Mouse (Mus musculus): Measurements from ENCODE around the gene Acot6. TPM values are rescaled to one million over a fixed set of nuclear protein-coding genes. Genes with fewer than 3 reads are reported as not detected.

Gene Acot6
- polyA plus RNA-seq, 1 experiment from 2014 or later, result 1.0 TPM

GRCm38 (mm10) chr12:84158156-84158555, 57.7 kb downstream of the Acot6 start:
- 92% methylated on average over 14 of the region's 14 CpGs for WGBS
- Histone ChIP-seq H3K27me3 (replicated peaks) (no peaks in the 10 kb centered on the region), H3K9me3 (no peaks in the 10 kb centered on the region)

GRCm38 (mm10) chr12:84160491-84160890, 60.0 kb downstream of the Acot6 start:
- 94% methylated on average over 8 of the region's 8 CpGs for WGBS
- Histone ChIP-seq H3K27me3 (replicated peaks) (no peaks in the 10 kb centered on the region), H3K4me2 (replicated peaks) (no peak overlapping the region), H3K36me3 (peaks cover 45% of the 10 kb centered on the region), H3K9me3 (no peaks in the 10 kb centered on the region), H3K27ac (no peak overlapping the region), H3K9ac (no peak overlapping the region), H3K4me1 (no peaks in the 10 kb centered on the region), H3K4me3 (no peak overlapping the region)
- ATAC-seq (ENCODE audit: low FRiP score, low read depth), result no peak

More at GRCm38 (mm10) chr12:84158156-84158555, 57.7 kb downstream of the Acot6 start:
- Histone ChIP-seq H3K4me1 (no peaks in the 10 kb centered on the region), H3K9ac (no peak overlapping the region), H3K36me3 (peaks cover 59% of the 10 kb centered on the region), H3K4me2 (replicated peaks) (no peak overlapping the region), H3K27ac (no peak overlapping the region), H3K4me3 (no peak overlapping the region)
- no peak for ATAC-seq (ENCODE audit: low FRiP score, low read depth)

Other genes starting within 250 kb of the Acot6 start
- gene Numb, start 178.7 kb upstream of the Acot6 start, polyA plus RNA-seq (2016; fragmentation: Nextera tagmentation; extraction: Ambion mirVana), result 28.1 and 29.0 TPM in 2 replicates
- 21.4 and 22.6 TPM in 2 replicates for gene Riox1, start 150.0 kb upstream of the Acot6 start, polyA plus RNA-seq (2016; fragmentation: Nextera tagmentation; extraction: Ambion mirVana)
- not detected in 2 replicates for gene Heatr4, start 115.8 kb upstream of the Acot6 start, polyA plus RNA-seq (2016; fragmentation: Nextera tagmentation; extraction: Ambion mirVana)
- 14.4 and 14.5 TPM in 2 replicates for gene Acot2, start 112.8 kb upstream of the Acot6 start, polyA plus RNA-seq (2016; fragmentation: Nextera tagmentation; extraction: Ambion mirVana)
- 82.1 and 83.4 TPM in 2 replicates for gene Acot1, start 91.2 kb upstream of the Acot6 start, polyA plus RNA-seq (2016; fragmentation: Nextera tagmentation; extraction: Ambion mirVana)
- gene Acot4, start 62.3 kb upstream of the Acot6 start, polyA plus RNA-seq (2016; fragmentation: Nextera tagmentation; extraction: Ambion mirVana), result 0.09 and 0.20 TPM in 2 replicates
- gene Gm49366, start 61.7 kb upstream of the Acot6 start, polyA plus RNA-seq (2016; fragmentation: Nextera tagmentation; extraction: Ambion mirVana), result not detected in 2 replicates
- 0.65 and 0.70 TPM in 2 replicates for gene Acot3, start 48.5 kb upstream of the Acot6 start, polyA plus RNA-seq (2016; fragmentation: Nextera tagmentation; extraction: Ambion mirVana)
- 0.25 TPM in 1 of 2 replicates, not detected in the other for gene Acot5, start 31.3 kb upstream of the Acot6 start, polyA plus RNA-seq (2016; fragmentation: Nextera tagmentation; extraction: Ambion mirVana)
- gene Dnal1, start 13.7 kb downstream of the Acot6 start, polyA plus RNA-seq (2016; fragmentation: Nextera tagmentation; extraction: Ambion mirVana), result 6.6 and 7.0 TPM in 2 replicates
- gene Pnma1, start 47.8 kb downstream of the Acot6 start, polyA plus RNA-seq (2016; fragmentation: Nextera tagmentation; extraction: Ambion mirVana), result 2.8 and 3.2 TPM in 2 replicates
- 6.1 and 6.3 TPM in 2 replicates for gene Elmsan1, start 118.2 kb downstream of the Acot6 start, polyA plus RNA-seq (2016; fragmentation: Nextera tagmentation; extraction: Ambion mirVana)
- gene Ptgr2, start 184.6 kb downstream of the Acot6 start, polyA plus RNA-seq (2016; fragmentation: Nextera tagmentation; extraction: Ambion mirVana), result 14.2 and 17.4 TPM in 2 replicates
- 108 and 111 TPM in 2 replicates for gene Zfp410, start 216.2 kb downstream of the Acot6 start, polyA plus RNA-seq (2016; fragmentation: Nextera tagmentation; extraction: Ambion mirVana)